Mouse (Mus musculus) cortical plate, adult 2 months (tissue): Measurements from ENCODE around the gene Adam33. TPM values are rescaled to one million over a fixed set of nuclear protein-coding genes. Genes with fewer than 3 reads are reported as not detected.

Source experiments
- H3K27ac ChIP-seq: fragments of 200-500 bp; 2 replicates; pipeline ENCODE4 v1.5.1; 2012; ENCODE audit warnings: low read length, control low read depth, inconsistent platforms; ENCODE audit not compliant: insufficient read depth
- H3K4me1 ChIP-seq: fragments of 200-500 bp; 2 replicates; pipeline ENCODE4 v1.6.1; 2011; ENCODE audit warnings: low read length; ENCODE audit not compliant: control insufficient read depth, insufficient read depth
- H3K4me3 ChIP-seq: fragments of 200-500 bp; 2 replicates; pipeline ENCODE4 v1.5.1; 2011; ENCODE audit warnings: mild to moderate bottlenecking, low read length, control low read depth; ENCODE audit not compliant: insufficient read depth
- CTCF ChIP-seq: fragments of 200-500 bp; IDR thresholded peaks from 2 replicates; pipeline ENCODE4 v1.5.1; 2011; ENCODE audit warnings: mild to moderate bottlenecking, control low read depth, low read length; ENCODE audit not compliant: insufficient read depth; ENCODE audit errors: extremely low read depth
- POLR2A ChIP-seq: fragments of 200-500 bp; IDR thresholded peaks from 2 replicates; pipeline ENCODE4 v1.6.1; 2011; ENCODE audit warnings: mild to moderate bottlenecking, low read length, control low read depth; ENCODE audit not compliant: insufficient read depth; ENCODE audit errors: extremely low read depth
- polyA plus RNA-seq: library from polyadenylated mRNA; depleted of rRNA; stranded (reverse); fragments of >200 nt; gene quantifications from 2 replicates; pipeline ENCODE4 v1.2.3, GENCODE M21; 2012

Gene Adam33
- polyA plus RNA-seq, 1 experiment: 21.7 TPM

DNA sequence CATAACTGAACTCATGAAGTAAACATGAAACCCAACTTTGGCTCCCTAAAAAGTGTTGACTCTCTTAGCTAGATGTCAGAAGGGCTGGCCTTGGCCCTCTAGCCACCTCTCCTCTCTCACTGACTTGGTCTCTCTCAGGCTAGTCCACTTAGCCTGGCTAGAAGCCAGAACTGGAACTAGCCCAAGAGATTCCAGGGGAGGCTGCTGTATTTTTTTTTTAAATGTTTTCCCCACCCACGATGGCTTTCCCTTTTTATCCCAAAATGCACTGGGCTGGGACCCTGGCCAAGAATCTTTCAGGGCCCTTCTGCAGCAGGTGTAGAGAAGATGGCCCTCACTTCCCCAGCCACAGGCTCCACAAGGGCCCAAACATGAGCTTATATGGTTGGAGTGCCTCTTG, 4.2 kb downstream of the Adam33 start:
- TF ChIP-seq CTCF: no peak
- TF ChIP-seq POLR2A: no peak
- no peak overlapping the region for H3K27ac ChIP-seq
- H3K4me3 ChIP-seq: no peak overlapping the region
- H3K4me1 ChIP-seq: peaks cover 3% of the 10 kb centered on the region; the same call in 1 of the 2 replicates

DNA sequence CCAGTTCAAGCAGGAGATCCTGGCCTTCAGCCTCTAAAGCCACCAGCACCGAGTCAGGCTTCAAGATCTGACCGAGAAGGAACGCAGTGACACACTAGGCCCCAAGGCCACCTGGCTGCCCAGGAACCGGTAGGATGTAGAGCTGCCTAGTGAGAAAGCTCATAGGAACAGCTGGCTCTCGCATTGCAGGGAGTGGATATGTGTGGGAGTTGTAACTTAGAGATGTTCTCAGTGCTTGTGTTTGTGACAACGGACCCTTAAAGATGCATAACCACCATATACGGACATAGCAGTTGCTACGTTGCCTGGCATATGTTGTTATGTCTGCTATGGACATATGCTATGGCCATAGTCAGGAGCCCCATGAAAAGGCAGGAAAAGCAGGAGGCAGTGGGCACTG, 4.9 kb downstream of the Adam33 start:
- TF ChIP-seq POLR2A: no peak
- no peak for TF ChIP-seq CTCF
- Histone ChIP-seq H3K4me1 (peaks cover 3% of the 10 kb centered on the region; the same call in 1 of the 2 replicates), H3K27ac (no peak overlapping the region), H3K4me3 (no peak overlapping the region)

DNA sequence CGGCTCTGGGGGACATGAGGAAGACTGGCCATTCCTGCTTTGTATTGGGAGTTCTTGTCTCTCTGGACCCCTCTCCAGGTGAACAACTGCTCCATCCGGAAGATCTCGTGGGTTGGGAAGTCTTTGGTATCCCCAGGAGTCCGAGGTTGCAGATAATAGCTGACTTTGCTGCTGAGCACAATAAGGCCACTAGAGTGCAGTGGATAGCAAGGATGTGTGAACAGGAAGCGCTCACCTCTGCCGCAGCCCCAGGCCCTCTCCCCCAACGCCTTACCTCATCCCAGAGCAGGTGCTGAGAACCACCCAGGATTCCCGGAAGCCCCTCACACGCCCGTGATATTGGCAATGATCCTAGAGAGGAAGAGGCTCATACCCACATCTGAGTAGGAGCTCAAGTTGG, 7.4 kb downstream of the Adam33 start:
- Histone ChIP-seq H3K27ac (no peak overlapping the region), H3K4me1 (peaks cover 3% of the 10 kb centered on the region; the same call in 1 of the 2 replicates), H3K4me3 (no peak overlapping the region)
- peak; percentile 67 for TF ChIP-seq CTCF
- no peak for TF ChIP-seq POLR2A

DNA sequence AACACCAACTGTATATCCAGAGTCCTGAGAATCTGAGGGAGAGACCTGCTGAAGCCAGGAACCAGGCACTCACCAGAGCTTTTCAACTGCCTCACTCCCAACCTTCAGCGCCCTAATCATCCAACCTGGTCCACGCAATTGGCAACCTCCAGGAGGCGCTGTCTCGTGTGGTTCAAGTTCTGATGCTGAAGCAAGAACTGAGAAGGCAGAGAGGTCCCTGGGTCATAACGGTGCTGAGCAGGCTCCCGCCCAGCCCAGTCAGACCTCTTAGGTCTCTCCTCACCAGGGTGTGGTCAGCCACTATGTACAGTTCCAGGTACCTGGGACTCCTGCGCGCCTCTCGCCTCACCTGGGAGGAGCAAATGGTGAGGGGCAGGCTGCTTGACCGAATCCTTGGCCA, 8.0 kb downstream of the Adam33 start:
- H3K27ac ChIP-seq: no peak overlapping the region
- H3K4me1 ChIP-seq: peaks cover 3% of the 10 kb centered on the region; the same call in 1 of the 2 replicates
- TF ChIP-seq CTCF (peak; percentile 62), POLR2A (no peak)
- no peak overlapping the region for H3K4me3 ChIP-seq

DNA sequence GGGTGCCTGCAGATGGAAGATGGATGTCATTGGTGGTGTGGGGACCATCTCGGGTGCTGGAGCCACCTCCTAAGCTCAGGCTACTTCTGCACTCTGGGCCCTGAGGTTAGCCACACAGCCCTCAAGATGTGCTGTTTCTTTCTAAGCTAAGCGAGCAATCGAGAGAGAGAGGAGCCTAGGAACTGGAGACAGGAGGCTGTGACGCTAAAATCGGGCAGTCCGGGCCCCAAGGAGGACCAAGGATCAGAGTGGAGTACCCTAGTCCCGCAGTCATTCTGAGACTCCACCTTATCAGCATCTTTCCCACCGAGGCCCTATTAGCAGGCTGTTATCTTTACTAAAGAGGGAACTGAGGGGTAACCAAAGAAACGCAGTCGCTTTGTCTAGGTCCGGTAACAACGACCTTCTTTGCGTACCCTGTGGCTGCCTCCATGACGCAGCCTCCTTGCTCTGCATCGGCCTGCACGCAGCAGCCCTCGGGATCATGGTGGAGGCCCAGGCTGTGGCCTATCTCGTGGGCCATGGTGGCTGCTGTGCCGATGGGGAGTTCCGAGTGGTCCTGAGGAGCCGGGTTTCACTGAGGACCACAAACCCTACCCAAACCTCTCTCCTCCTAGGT, 8.9 kb downstream of the Adam33 start:
- no peak overlapping the region for H3K4me3 ChIP-seq
- TF ChIP-seq CTCF (no peak), POLR2A (no peak)
- H3K4me1 ChIP-seq: peaks cover 3% of the 10 kb centered on the region; the same call in 1 of the 2 replicates
- H3K27ac ChIP-seq: no peak overlapping the region

DNA sequence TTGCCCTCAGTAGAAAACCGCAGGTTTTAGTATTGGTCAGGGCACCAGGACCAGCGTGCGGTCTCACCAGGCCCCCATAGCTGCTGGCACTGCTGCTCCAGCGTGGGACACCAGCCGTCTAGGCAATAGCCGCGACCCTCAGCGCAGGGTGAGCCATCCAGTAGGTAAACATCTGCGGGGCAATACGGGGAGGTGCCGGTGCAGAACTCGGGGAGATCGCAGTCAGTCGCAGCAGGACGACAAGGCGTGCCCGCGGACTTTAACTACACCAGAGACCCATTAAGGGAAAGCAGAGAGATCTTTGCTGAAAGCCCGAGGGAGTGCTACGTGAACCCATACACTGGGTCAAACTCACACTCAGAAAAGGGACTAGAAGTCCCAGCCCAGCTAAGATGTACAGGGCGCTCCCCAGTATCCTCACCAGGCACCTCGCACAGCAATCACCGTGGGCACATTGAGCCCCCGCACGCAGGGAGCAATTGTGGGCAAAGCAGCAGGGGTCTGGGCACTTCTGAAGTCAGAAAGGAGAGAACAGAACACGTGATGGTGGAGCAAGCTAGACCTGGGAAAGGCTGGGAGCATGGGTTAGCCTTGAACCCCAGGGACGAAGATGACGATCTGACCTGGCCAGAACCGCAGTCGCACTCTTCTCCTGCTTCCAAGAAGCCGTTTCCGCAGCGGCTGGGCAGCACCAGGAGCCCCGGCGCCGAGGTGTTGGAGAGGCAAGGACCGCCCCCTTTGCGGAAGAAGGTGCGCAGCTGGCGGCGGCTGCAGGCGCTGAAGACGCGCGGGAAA, 9.6 kb downstream of the Adam33 start:
- H3K27ac ChIP-seq: no peak overlapping the region
- 0 out of 2 replicates have a peak, but pooled peaks cover 2% of the 10 kb centered on the region for H3K4me1 ChIP-seq
- no peak overlapping the region for H3K4me3 ChIP-seq
- no peak for TF ChIP-seq POLR2A
- TF ChIP-seq CTCF: no peak

DNA sequence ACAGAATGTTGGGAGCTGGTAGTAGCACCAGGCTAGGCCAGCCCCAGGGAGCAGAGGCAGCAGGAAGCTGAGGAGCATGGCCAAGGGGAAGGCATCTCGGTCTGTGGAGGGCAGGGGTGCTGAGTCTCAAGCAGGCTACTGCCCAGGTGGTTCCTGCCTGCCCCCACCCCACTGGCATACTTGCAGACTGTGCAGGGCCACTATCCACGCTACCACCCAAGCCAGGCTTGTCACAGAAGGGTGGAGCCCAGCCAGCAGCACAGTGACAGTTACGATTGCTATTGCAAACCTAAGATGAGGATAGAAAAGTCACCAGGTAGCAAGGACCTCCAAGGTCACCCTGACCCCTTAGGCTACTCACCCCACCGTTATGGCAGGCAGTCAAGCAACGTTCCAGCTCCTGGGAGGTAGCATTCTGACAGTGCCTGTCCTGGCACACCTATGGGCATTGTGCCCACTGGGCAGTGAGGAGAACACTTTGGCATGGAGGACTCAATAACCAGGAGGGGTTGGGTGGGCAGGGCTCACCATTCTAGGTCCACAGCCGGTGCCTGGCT, 10.7 kb downstream of the Adam33 start:
- no peak overlapping the region for H3K4me3 ChIP-seq
- H3K27ac ChIP-seq: no peak overlapping the region
- no peaks in the 10 kb centered on the region for H3K4me1 ChIP-seq
- TF ChIP-seq CTCF (no peak), POLR2A (no peak)

DNA sequence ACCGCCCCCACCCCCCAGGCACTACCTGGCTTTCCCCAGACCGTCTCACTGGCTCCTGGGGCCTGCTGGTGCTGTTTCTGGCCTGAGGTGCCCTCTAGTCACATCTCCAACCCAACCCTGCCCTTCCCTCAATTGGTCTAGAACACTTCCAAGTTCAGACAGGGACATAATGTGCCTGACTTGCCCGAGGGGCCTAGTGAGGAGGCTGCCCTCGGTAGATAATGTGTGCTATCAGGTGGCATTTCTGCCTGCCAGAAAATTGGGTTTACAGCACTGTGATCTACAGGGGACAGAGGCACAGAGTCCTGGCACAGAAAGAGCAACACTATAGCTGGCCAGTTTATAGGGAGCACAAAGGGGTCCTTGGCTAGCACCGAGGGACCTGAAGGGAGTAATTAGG, 11.6 kb downstream of the Adam33 start:
- no peak overlapping the region for H3K4me3 ChIP-seq
- no peak overlapping the region for H3K27ac ChIP-seq
- TF ChIP-seq CTCF (no peak), POLR2A (no peak)
- H3K4me1 ChIP-seq: no peaks in the 10 kb centered on the region

DNA sequence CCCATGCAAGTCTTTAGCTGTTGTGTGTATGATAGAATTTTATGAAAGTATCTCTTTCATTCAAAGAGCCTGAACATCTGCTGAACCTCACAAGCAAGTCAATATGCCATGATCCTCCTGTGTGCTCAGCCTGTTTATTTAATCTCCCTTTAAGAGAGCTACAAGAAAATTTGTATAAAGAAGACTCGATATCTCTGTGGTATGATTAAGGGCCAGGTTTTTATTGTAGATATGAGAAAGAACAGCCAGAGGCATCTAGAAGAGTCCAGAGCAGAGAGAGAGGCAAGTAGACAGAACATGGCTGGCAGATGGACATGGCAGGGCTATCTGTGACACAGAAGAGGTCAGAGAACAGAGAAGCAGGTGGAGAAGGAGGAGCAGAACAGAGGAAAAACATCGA, 17.6 kb downstream of the Adam33 start:
- TF ChIP-seq CTCF: no peak
- no peak for TF ChIP-seq POLR2A
- no peak overlapping the region for H3K4me3 ChIP-seq
- H3K27ac ChIP-seq: no peak overlapping the region
- H3K4me1 ChIP-seq: no peaks in the 10 kb centered on the region

DNA sequence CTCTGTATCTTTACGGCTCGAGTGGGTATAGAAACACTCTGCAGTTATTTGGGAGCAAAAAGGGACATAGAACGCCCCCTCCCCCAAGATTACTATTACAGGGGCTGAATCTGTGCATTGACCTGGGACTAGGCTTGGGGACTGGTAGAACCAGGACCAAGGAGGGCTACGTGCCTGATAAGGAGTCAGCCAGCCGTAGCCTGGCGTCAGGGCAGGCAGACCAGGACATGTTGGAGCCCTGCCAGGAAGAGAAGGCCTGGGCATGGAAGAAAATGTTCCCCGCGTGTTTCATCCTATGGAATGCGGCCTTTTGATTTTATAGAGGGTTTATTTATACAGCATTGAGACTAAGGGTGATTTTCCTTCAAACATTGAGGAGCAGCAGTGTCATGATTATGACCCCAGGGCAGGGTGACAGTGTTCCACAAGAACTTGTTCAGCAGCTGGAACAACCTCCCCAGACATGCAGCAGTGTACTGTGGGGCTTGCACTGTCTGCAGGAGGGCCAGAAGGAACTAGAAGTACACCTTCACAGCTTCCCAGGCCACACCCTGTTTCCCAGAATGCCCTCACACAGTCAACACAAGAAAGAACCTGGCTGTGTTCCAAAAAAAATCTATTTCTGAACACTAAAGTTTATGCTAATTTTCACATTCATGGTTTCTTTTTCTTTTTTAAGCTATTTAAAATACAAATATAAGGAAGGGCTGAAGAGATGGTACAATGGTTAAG, 18.5 kb downstream of the Adam33 start:
- no peak overlapping the region for H3K27ac ChIP-seq
- TF ChIP-seq POLR2A: no peak
- peaks cover 2% of the 10 kb centered on the region; the same call in 1 of the 2 replicates for H3K4me1 ChIP-seq
- no peak overlapping the region for H3K4me3 ChIP-seq
